Mouse (Mus musculus) hindbrain, embryonic 10.5 days (tissue): ENCODE measurements around the gene Adssl1. TPM values are rescaled to one million over a fixed set of nuclear protein-coding genes. Genes with fewer than 3 reads are reported as not detected.

Experiments
- DNase-seq: peaks from one replicate; pipeline ENCODE4 v3.0.0-alpha.2; 2017; ENCODE audit warnings: low spot score
- H3K27ac ChIP-seq: fragments of 300-500 bp; sonication (generic); 2 replicates; pipeline ENCODE4 v1.5.1; 2016; ENCODE audit warnings: mild to moderate bottlenecking, moderate library complexity
- H3K27me3 ChIP-seq: fragments of 300-500 bp; sonication (generic); 2 replicates; pipeline ENCODE4 v1.6.1; 2016; ENCODE audit warnings: mild to moderate bottlenecking; ENCODE audit not compliant: poor library complexity, insufficient read depth, severe bottlenecking
- H3K36me3 ChIP-seq: fragments of 300-500 bp; sonication (generic); 2 replicates; pipeline ENCODE4 v1.6.1; 2016; ENCODE audit warnings: mild to moderate bottlenecking, moderate library complexity
- H3K4me1 ChIP-seq: fragments of 300-500 bp; sonication (generic); replicated peaks from 2 replicates; pipeline ENCODE4 v1.6.1; 2016; ENCODE audit warnings: mild to moderate bottlenecking
- H3K4me3 ChIP-seq: fragments of 300-500 bp; sonication (generic); 2 replicates; pipeline ENCODE4 v1.5.1; 2016; ENCODE audit warnings: mild to moderate bottlenecking, moderate library complexity
- H3K9me3 ChIP-seq: fragments of 300-500 bp; sonication (generic); 2 replicates; pipeline ENCODE4 v1.6.1; 2016; ENCODE audit warnings: mild to moderate bottlenecking, moderate library complexity
- WGBS: fragments of 180-500 bp; shearing (Covaris S2); methylation state at CpG from one replicate; pipeline ENCODE4 v1.1.7; 2016; 5-methylcytosine and 5-hydroxymethylcytosine counted together
- polyA plus RNA-seq: library from polyadenylated mRNA; unstranded; fragments of >200 nt; fragmentation: Nextera tagmentation; extraction: Ambion mirVana; gene quantifications from 2 replicates; pipeline ENCODE4 v1.2.1, GENCODE M21; 2016

The Adssl1 gene
- polyA plus RNA-seq, 1 experiment from 2014 or later, result 3.7 TPM

- peaks cover 49% of the 10 kb centered on the region for H3K27me3 ChIP-seq
- peak overlapping the region; percentile 9; the same call in 1 of the 2 replicates for H3K27ac ChIP-seq
- H3K36me3 ChIP-seq, result no peaks in the 10 kb centered on the region
- 14% methylated on average over 8 of the region's 8 CpGs for WGBS
- no peak overlapping the region for H3K4me3 ChIP-seq
- H3K9me3 ChIP-seq, result no peaks in the 10 kb centered on the region
- peak; percentile 79 for DNase-seq
- H3K4me1 ChIP-seq, result peaks cover 53% of the 10 kb centered on the region
Measured at GRCm38 (mm10) chr12:112617898-112618380, 1.9 kb upstream of the Adssl1 start.

GRCm38 (mm10) chr12:112618981-112619685 is 712 bp upstream of the Adssl1 start:
- H3K4me3 ChIP-seq, result peak overlapping the region; percentile 68
- no peaks in the 10 kb centered on the region for H3K9me3 ChIP-seq
- peaks cover 56% of the 10 kb centered on the region for H3K27me3 ChIP-seq
- peak overlapping the region; percentile 86 for H3K27ac ChIP-seq
- no peaks in the 10 kb centered on the region for H3K36me3 ChIP-seq
- H3K4me1 ChIP-seq, result peaks cover 65% of the 10 kb centered on the region
- WGBS, result 18% methylated on average over 13 of the region's 13 CpGs
- DNase-seq, result peak; percentile 22

- DNase-seq, result peak; percentile 21
- Histone ChIP-seq H3K27ac (peak overlapping the region; percentile 86), H3K36me3 (no peaks in the 10 kb centered on the region), H3K4me3 (peak overlapping the region; percentile 68), H3K27me3 (peaks cover 56% of the 10 kb centered on the region), H3K9me3 (no peaks in the 10 kb centered on the region), H3K4me1 (peaks cover 69% of the 10 kb centered on the region)
- 13% methylated on average over 16 of the region's 16 CpGs for WGBS
Measured at GRCm38 (mm10) chr12:112620354-112621061, 663 bp downstream of the Adssl1 start.

- WGBS, result 89% methylated on average over 3 of the region's 3 CpGs
- H3K9me3 ChIP-seq, result no peaks in the 10 kb centered on the region
- H3K4me3 ChIP-seq, result no peak overlapping the region
- H3K27me3 ChIP-seq, result peaks cover 56% of the 10 kb centered on the region
- DNase-seq, result no peak
- no peaks in the 10 kb centered on the region for H3K36me3 ChIP-seq
- peaks cover 68% of the 10 kb centered on the region for H3K4me1 ChIP-seq
- no peak overlapping the region for H3K27ac ChIP-seq
Measured at GRCm38 (mm10) chr12:112621900-112622299, 2.1 kb downstream of the Adssl1 start.

GRCm38 (mm10) chr12:112623742-112624141 is 3.9 kb downstream of the Adssl1 start:
- H3K9me3 ChIP-seq, result no peaks in the 10 kb centered on the region
- DNase-seq, result peak; percentile 75
- H3K4me1 ChIP-seq, result peaks cover 67% of the 10 kb centered on the region
- peak overlapping the region; percentile 69; the same call in 1 of the 2 replicates for H3K27ac ChIP-seq
- no peaks in the 10 kb centered on the region for H3K36me3 ChIP-seq
- H3K4me3 ChIP-seq, result no peak overlapping the region
- whole genome bisulfite sequencing, result 20% methylated on average over 2 of the region's 2 CpGs
- H3K27me3 ChIP-seq, result peaks cover 48% of the 10 kb centered on the region

- DNase-seq, result no peak
- Histone ChIP-seq H3K36me3 (no peaks in the 10 kb centered on the region), H3K27me3 (peaks cover 32% of the 10 kb centered on the region), H3K27ac (no peak overlapping the region), H3K9me3 (no peaks in the 10 kb centered on the region), H3K4me3 (no peak overlapping the region), H3K4me1 (peaks cover 55% of the 10 kb centered on the region)
- 83% methylated on average over 4 of the region's 4 CpGs for WGBS
Measured at GRCm38 (mm10) chr12:112625700-112626099, 5.9 kb downstream of the Adssl1 start.

- Histone ChIP-seq H3K27ac (no peak overlapping the region), H3K36me3 (no peaks in the 10 kb centered on the region)
- 82% methylated on average over 6 of the region's 6 CpGs for WGBS
Measured at GRCm38 (mm10) chr12:112626455-112626854, 6.6 kb downstream of the Adssl1 start.

GRCm38 (mm10) chr12:112627097-112627881 is 7.4 kb downstream of the Adssl1 start:
- peaks cover 55% of the 10 kb centered on the region for H3K4me1 ChIP-seq
- 58% methylated on average over 7 of the region's 7 CpGs for WGBS
- DNase-seq, result no peak
- peaks cover 17% of the 10 kb centered on the region for H3K27me3 ChIP-seq
- no peak overlapping the region for H3K27ac ChIP-seq
- H3K36me3 ChIP-seq, result no peaks in the 10 kb centered on the region
- no peaks in the 10 kb centered on the region for H3K9me3 ChIP-seq
- H3K4me3 ChIP-seq, result no peak overlapping the region

More at GRCm38 (mm10) chr12:112626455-112626854, 6.6 kb downstream of the Adssl1 start:
- Histone ChIP-seq H3K27me3 (peaks cover 25% of the 10 kb centered on the region), H3K4me3 (no peak overlapping the region), H3K9me3 (no peaks in the 10 kb centered on the region), H3K4me1 (peaks cover 49% of the 10 kb centered on the region)
- DNase-seq, result no peak

GRCm38 (mm10) chr12:112628197-112628596 is 8.4 kb downstream of the Adssl1 start:
- DNase-seq, result no peak
- Histone ChIP-seq H3K36me3 (no peaks in the 10 kb centered on the region), H3K9me3 (no peaks in the 10 kb centered on the region), H3K27ac (no peak overlapping the region), H3K27me3 (peaks cover 8% of the 10 kb centered on the region; the same call in 1 of the 2 replicates), H3K4me3 (no peak overlapping the region), H3K4me1 (peaks cover 52% of the 10 kb centered on the region)
- 85% methylated on average over 6 of the region's 6 CpGs for WGBS

- 39% methylated on average over 19 of the region's 19 CpGs for WGBS
- Histone ChIP-seq H3K36me3 (no peaks in the 10 kb centered on the region), H3K27me3 (0 out of 2 replicates have a peak, but pooled peaks cover 4% of the 10 kb centered on the region), H3K4me3 (peak overlapping the region; percentile 35), H3K4me1 (peaks cover 52% of the 10 kb centered on the region), H3K27ac (peak overlapping the region; percentile 46; the same call in 1 of the 2 replicates), H3K9me3 (no peaks in the 10 kb centered on the region)
- DNase-seq, result peak; percentile 69
Measured at GRCm38 (mm10) chr12:112628928-112629721, 9.3 kb downstream of the Adssl1 start.

- 0 out of 2 replicates have a peak, but pooled peaks cover 4% of the 10 kb centered on the region for H3K27me3 ChIP-seq
- H3K9me3 ChIP-seq, result no peaks in the 10 kb centered on the region
- no peak overlapping the region for H3K27ac ChIP-seq
- H3K4me1 ChIP-seq, result peaks cover 48% of the 10 kb centered on the region
- no peaks in the 10 kb centered on the region for H3K36me3 ChIP-seq
- DNase-seq, result no peak
- H3K4me3 ChIP-seq, result no peak overlapping the region
- WGBS, result 93% methylated on average over 12 of the region's 12 CpGs
Measured at GRCm38 (mm10) chr12:112630029-112630428, 10.2 kb downstream of the Adssl1 start.

GRCm38 (mm10) chr12:112630796-112631195 is 11.0 kb downstream of the Adssl1 start:
- WGBS, result 83% methylated on average over 5 of the region's 5 CpGs
- no peak overlapping the region for H3K4me3 ChIP-seq
- DNase-seq, result no peak
- H3K4me1 ChIP-seq, result peaks cover 48% of the 10 kb centered on the region
- no peaks in the 10 kb centered on the region for H3K36me3 ChIP-seq
- H3K9me3 ChIP-seq, result no peaks in the 10 kb centered on the region
- H3K27me3 ChIP-seq, result 0 out of 2 replicates have a peak, but pooled peaks cover 4% of the 10 kb centered on the region
- no peak overlapping the region for H3K27ac ChIP-seq
